Mouse (Mus musculus) forebrain, embryonic 11.5 days (tissue): ENCODE results near the gene Skp2. TPM values are rescaled to one million over a fixed set of nuclear protein-coding genes. Genes with fewer than 3 reads are reported as not detected.

ENCODE experiments used
- ATAC-seq: fragments of 200-750 bp; cut with Nextera tagmentation; replicated peaks from 2 replicates; pipeline ENCODE4 v1.8.0; 2017; ENCODE audit warnings: moderate TSS enrichment; ENCODE audit not compliant: low FRiP score
- DNase-seq: peaks from one replicate; pipeline ENCODE4 v3.0.0-alpha.2; 2017; ENCODE audit warnings: low spot score
- H3K27ac ChIP-seq: fragments of 300-500 bp; sonication (generic); 2 replicates; pipeline ENCODE4 v1.5.1; 2014; ENCODE audit warnings: low read depth, low read length
- H3K27me3 ChIP-seq: fragments of 300-500 bp; sonication (generic); 2 replicates; pipeline ENCODE4 v1.6.1; 2014; ENCODE audit warnings: mild to moderate bottlenecking, low read length, mixed read lengths; ENCODE audit not compliant: control insufficient read depth, insufficient read depth
- H3K36me3 ChIP-seq: fragments of 300-500 bp; sonication (generic); 2 replicates; pipeline ENCODE4 v1.6.1; 2014; ENCODE audit warnings: mild to moderate bottlenecking, low read length, moderate library complexity, mixed read lengths; ENCODE audit not compliant: control insufficient read depth, insufficient read depth
- H3K4me1 ChIP-seq: fragments of 300-500 bp; sonication (generic); replicated peaks from 2 replicates; pipeline ENCODE4 v1.6.1; 2014; ENCODE audit warnings: low read length, mixed read lengths; ENCODE audit not compliant: control insufficient read depth, insufficient read depth
- H3K4me2 ChIP-seq: fragments of 300-500 bp; sonication (generic); 2 replicates; pipeline ENCODE4 v1.6.1; 2014; ENCODE audit warnings: low read depth, mild to moderate bottlenecking, low read length, moderate library complexity, mixed read lengths; ENCODE audit not compliant: severe bottlenecking
- H3K4me3 ChIP-seq: fragments of 300-500 bp; sonication (generic); 2 replicates; pipeline ENCODE4 v1.5.1; 2014; ENCODE audit warnings: low read depth, low read length
- H3K9ac ChIP-seq: fragments of 300-500 bp; sonication (generic); 2 replicates; pipeline ENCODE4 v1.6.1; 2014; ENCODE audit warnings: low read length
- H3K9me3 ChIP-seq: fragments of 300-500 bp; sonication (generic); 2 replicates; pipeline ENCODE4 v1.6.1; 2016; ENCODE audit warnings: low read length, mixed read lengths; ENCODE audit not compliant: control insufficient read depth
- WGBS: fragments of 180-500 bp; shearing (Covaris S2); extraction: QIAGEN DNeasy Blood & Tissue Kit; methylation state at CpG from one replicate; pipeline ENCODE4 v1.1.7; 2014; 5-methylcytosine and 5-hydroxymethylcytosine counted together
- polyA plus RNA-seq: library from polyadenylated mRNA; unstranded; fragments of >200 nt; fragmentation: Nextera tagmentation; extraction: Ambion mirVana; gene quantifications from 2 replicates; pipeline ENCODE4 v1.2.1, GENCODE M21; 2014

Gene Skp2
- polyA plus RNA-seq, 1 experiment from 2014 or later: 142 TPM

DNA sequence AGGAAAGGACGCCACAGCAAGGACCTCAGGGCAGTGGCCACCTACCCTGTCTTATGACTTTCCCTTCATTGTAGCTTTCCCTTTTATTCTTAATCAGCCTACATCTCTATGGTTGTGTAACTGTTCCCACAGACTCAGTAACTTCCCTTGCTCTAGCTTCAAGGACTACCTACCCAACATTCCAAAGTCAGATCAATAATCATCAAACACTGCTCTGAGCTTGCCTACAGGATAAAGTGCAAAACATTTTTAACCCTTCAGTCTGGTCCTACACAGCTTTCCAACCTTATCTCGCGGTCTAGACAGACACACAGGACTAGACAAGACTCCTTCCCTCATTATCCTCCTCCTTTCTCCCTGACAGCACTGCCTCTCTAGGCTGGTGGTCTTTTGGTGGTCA is 84.9 kb downstream of the Skp2 start:
- DNase-seq (no peak), ATAC-seq (no peak; the same call in 1 of the 2 replicates)
- Histone ChIP-seq H3K9me3 (no peaks in the 10 kb centered on the region), H3K27ac (peak overlapping the region; percentile 87), H3K27me3 (no peaks in the 10 kb centered on the region), H3K4me3 (peak overlapping the region; percentile 85), H3K9ac (peak overlapping the region; percentile 75), H3K4me2 (peak overlapping the region; percentile 78), H3K36me3 (no peaks in the 10 kb centered on the region), H3K4me1 (peaks cover 4% of the 10 kb centered on the region; the same call in 1 of the 2 replicates)
- WGBS: 2% methylated on average over 3 of the region's 3 CpGs

DNA sequence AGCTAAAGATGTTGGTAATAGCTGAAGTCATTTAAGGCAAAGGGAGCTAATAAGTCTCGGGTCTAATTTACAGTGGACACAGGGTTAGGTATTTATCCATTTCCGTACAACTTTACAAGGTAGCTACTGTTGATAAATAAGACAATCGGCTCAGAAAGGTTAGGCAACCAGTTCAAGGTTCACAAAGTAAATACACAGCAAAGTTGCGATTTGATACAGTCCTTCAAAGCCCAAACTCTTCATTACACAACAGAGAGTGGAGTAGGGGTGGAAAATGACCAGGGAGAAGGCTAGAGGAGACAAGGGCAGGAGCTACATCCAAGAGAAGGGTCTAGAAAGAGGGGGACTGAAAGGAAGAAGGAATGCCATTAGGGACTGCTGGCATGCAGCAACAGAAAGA is 86.3 kb downstream of the Skp2 start:
- DNase-seq: no peak
- 90% methylated on average over 4 of the region's 4 CpGs for WGBS
- Histone ChIP-seq H3K4me3 (no peak overlapping the region), H3K4me2 (no peak overlapping the region), H3K36me3 (no peaks in the 10 kb centered on the region), H3K9me3 (no peaks in the 10 kb centered on the region), H3K27ac (no peak overlapping the region), H3K27me3 (no peaks in the 10 kb centered on the region), H3K4me1 (peaks cover 4% of the 10 kb centered on the region; the same call in 1 of the 2 replicates), H3K9ac (no peak overlapping the region)
- no peak for ATAC-seq

Other genes starting within 250 kb of the Skp2 start
- gene Ranbp3l, start 187.5 kb downstream of the Skp2 start, polyA plus RNA-seq: 0.76 and 1.9 TPM in 2 replicates
- gene Nadk2, start 84.2 kb downstream of the Skp2 start, polyA plus RNA-seq: 37.1 and 38.2 TPM in 2 replicates
- gene Lmbrd2, start 14.9 kb downstream of the Skp2 start, polyA plus RNA-seq: 3.1 and 3.8 TPM in 2 replicates
- gene Ugt3a1, start 121.5 kb upstream of the Skp2 start, polyA plus RNA-seq: not detected in 2 replicates
- gene Ugt3a2, start 180.1 kb upstream of the Skp2 start, polyA plus RNA-seq: not detected in 2 replicates